Mouse (Mus musculus) frontal cortex, adult 2 months (tissue): ENCODE measurements around the gene Gfer. TPM values are rescaled to one million over a fixed set of nuclear protein-coding genes. Genes with fewer than 3 reads are reported as not detected.
"Not testable (repeated sequence)": the region's sequence is repeated elsewhere in the genome, so short reads cannot be mapped to it uniquely, and the experiment has no call there.

Experiments used
- DNase-seq, 2 experiments: peaks; one replicate each; pipeline ENCODE4 v3.0.0; 2022; ENCODE audit warnings: low spot score in 1 of 2; ENCODE audit errors: extremely low spot score in 1 of 2
- polyA plus RNA-seq: library from polyadenylated mRNA; depleted of rRNA; stranded (reverse); fragments of >200 nt; gene quantifications from 2 replicates; pipeline ENCODE4 v1.2.3, GENCODE M21; 2012

The Gfer gene
- polyA plus RNA-seq, 1 experiment = 22.6 TPM

DNA sequence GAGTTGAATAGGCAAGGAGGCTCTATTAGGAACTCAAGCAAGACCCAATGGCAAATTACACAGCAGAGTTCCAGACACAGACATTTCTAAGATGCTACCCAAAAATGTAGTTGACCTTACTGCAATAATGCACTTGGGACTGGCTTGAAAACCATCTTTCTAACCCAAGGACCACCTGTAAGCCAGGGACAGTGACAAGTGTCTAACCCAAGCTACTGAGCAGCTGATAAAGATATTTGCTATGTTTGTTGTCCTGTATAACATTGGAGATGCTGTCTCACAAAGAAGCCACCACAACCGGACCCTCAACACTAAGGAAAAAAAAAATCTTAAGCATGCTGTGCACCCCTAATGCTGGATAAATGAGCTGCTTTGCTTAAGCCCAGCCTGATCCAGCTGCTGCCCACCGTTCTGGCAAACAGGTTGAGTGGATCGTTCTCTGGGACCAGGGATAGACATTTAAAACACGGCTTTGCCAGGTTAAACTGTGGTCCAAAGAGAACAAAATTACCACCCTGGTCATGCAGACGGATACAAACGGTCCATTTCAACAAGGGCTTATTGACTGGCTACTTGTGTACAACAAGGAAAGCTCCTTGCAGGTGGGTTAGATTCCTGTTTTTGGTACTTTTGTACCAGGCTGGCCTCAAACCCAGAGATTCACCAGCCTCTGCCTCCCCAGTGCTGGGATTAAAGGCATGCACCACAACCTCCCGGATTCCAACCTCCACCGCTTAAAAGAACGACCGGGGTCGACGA, 27.3 kb upstream of the Gfer start:
- DNase-seq = no peak

DNA sequence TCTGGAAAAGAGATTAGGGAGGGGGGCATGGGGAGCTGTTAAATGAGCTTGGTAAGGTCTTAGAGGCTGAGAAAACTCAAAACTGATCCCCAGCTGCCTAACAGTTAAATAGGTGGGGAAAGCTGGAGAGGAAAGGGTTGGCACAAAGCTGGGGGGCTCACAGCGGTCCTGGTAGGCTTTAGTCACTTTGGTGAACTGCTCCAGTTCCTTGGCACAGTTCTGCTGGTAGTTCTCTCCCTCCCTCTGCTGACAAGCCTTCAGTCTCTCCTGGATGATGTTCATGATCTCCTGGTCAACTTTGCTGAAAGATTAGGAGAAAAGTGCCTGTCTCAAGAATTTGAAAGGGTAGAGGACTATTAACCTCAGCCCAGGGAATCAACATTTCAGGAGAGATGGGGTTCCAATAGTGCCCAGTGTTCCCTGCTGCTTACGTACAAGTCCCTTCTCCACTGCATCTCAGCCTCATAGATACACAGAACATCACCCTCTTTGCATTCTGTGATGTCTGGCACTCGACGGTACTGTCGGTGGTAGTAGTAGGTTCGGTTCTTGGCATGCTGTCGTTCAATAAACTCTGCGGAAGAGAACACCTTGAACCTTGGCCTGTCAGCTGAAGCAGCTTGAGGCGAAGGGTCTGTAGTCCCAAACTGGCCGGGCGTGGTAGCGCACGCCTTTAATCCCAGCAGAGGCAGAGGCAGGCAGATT, 26.4 kb upstream of the Gfer start:
- no peak for DNase-seq

DNA sequence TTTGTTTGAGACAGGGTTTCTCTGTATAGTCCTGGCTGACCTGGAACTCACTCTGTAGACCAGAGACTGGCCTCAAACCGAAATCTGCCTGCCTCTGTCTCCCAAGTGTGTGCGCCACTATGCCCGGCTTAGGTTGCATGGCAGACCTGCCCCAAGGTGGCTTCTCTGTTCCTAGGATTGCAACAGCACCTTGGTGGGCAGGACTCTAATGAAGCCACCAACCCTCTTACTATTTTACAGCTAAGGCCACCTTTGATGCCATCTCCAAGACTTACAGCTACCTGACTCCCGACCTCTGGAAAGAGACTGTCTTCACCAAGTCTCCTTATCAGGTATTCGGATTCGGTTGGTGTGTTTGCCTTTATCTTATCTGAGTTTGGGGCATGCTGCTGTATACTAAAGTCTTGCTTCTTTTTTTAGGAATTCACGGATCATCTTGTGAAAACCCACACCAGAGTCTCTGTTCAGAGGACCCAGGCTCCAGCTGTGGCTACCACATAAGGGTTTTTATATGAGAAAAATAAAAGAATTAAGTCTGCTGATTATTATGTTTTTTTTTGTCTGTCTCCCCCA, 25.5 kb upstream of the Gfer start:
- not testable (repeated sequence) for DNase-seq

DNA sequence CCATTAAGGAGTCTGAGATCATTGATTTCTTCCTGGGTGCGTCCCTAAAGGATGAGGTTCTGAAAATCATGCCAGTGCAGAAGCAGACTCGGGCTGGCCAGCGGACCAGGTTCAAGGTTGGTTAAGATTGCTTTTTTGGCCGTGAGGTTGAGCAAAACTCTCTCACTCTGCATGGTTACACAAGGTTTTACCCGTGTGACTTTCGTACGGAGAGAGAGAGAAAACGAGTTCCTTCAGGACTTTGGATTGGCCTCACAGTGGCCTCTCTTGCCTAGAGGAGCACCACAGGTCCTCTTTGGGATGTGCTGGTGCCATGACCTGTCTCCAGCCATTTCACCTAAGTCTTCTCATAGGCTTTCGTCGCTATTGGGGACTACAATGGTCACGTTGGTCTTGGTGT, 24.7 kb upstream of the Gfer start:
- not testable (repeated sequence) for DNase-seq

DNA sequence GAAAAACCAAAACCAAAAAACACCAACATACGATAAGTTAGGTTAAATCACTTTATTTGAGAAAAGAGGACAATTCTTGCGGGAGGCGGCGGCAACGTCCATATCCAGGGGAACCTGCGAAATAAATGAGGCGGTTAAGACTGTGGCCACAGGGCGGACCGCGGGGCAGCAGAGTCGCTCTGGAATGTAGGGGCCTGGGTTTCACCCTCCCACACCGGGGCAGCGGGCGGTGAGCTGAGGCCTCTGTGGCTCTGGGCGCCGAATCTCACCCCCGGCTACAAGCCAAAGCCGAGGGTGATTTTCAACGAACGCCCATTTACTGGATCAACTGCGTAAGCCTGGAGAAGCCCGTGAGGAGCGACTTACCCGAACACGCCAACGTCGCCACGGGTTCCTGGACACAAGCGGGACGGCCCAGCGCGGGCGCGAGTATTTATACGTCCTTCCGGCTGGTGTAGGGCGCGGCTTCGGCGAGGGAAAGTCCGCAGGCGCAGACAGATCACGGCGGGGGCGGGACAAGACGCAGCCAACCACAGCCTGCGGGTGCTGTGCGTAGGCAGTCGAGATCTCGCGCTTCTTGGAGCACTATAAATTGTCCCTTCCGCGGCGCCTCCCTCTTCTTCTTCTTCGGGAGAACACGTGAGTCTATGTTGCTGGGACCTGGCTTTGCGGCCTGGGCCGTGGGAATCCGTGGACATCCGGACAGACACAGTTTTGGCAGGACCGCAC, 23.7 kb upstream of the Gfer start:
- peak; percentile 98 to 99 for DNase-seq

DNA sequence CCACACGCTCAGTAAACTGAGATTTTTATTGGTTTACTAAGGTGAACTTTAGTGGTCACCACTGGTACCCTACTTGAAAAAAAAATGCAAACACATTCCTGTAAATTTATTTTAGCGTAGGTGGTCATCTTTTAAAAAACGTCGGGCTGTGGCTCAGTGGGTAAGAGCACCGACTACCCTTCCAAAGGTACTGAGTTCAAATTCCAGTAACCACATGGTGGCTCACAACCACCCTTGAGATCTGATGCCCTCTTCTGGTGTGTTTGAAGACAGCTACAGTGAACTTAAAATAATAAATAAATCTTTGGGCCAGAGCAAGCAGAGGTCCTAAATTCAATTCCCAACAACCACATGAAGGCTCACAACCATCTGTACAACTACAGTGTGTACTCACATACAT, 23.0 kb upstream of the Gfer start:
- not testable (repeated sequence) for DNase-seq

DNA sequence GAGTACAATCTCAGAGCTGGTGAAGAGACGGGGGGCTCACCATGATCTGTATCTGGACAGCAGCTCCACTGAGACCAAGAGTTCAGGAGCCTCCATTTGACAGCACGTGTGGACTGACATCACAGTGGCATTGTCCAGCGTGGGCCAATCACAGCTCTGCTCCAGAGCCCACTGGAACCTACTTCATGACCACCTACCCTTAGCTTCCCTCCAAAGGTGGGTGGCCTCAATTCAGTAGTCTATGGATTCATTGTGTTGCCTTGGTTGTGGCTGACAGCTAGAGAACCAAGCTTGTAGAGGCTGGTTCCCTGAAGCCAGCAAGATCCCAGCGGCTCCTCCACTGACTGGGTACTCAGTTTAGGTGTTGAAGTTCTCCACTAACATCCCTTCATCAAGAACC, 22.0 kb upstream of the Gfer start, which contains the start of the genes Rnf151 and Rps2:
Gene Rnf151, minus strand, starts transcription at position 121 of the 400 bp plus-strand sequence.
Gene Rps2, plus strand, starts transcription at position 174 of the 400 bp plus-strand sequence.
- no peak for DNase-seq

DNA sequence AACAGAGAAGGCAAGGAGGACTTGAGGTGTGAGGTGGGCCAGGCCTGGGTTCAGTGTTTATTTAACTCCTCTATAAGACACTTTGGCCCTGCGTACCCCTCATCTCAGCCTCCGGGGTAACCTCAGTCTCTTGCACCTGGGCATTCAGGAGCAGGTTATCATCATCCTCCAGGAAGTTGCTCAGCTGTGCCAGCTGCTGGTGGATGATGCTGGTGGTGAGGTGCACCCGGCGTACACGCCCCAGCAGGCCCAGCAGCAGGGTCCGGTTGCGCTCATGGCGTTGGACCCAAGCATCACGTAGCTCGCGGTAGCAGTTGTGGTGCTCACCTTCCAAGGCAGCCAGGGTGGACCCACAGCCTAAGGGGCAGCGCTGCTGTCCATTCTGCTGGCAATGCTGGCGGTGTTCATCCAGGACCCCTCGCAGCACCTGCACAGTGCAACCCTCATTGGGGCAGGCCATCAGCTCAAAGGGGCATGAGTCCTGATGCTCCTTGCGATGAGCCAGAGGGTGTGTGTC, 20.3 kb upstream of the Gfer start:
- DNase-seq = no peak

DNA sequence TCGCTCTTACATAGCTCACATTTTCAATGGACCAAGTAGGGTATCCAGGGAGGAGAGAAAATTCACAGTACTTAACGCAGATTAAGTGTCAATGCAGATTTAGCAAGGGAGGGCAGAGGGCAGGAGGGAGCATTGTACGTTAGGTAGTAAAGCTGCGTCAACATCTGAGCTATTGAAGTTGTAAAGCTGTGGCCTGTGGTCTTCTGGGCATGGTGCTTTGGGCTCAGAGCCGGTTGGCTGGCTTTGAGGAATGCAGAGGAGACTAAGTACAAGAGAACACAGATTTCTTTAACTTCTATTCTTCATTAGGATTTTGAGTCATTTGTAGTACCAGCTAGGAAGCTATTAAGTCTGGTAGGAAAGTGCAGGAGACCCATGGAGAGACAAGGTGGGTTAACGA, 19.6 kb upstream of the Gfer start:
- no peak for DNase-seq

DNA sequence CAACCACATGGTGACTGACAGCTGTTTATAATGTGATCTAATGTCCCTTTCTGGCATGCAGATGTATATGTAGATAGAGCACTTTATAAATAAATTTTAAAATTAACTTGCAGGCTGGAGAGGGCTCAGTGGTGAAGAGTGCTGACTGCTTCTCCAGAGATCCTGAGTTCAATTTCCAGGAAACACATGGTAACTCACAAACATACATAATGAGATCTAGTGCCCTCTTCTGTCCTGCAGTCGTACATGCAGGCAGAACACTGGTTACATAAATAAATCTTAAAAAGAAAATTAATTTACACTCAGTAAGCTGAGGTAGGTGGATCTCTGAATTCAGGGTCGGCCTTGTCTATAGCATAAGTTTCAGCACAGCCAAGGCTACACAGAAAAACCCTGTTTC, 12.7 kb upstream of the Gfer start:
- no peak for DNase-seq

DNA sequence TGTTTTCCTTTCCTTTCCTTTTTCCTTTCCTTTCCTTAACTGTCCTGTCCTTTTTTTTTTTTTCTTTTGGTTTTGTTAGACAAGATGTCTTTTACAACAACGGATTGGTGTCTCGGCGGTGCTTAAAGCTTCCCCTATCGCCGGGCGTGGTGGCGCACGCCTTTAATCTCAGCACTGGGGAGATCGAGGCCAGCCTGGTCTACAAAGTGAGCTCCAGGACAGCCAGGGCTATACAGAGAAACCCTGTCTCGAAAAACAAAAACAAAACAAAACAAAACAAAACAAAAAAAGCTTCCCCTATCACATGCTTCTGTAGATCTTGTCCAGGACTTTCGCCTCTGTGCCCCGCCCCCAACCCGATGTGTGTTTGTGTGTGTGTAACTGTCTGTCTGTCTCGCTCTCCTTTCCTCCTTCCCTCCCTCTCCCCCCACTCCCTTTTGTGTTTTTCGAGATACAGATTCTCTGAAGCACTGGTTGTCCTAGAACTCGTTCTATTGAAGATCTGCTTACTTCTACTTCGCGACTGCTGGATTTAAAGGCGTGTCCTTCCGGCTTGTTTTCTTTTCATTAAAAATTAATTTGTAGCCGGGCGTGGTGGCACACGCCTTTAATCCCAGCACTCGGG, 12.0 kb upstream of the Gfer start:
- no peak for DNase-seq

DNA sequence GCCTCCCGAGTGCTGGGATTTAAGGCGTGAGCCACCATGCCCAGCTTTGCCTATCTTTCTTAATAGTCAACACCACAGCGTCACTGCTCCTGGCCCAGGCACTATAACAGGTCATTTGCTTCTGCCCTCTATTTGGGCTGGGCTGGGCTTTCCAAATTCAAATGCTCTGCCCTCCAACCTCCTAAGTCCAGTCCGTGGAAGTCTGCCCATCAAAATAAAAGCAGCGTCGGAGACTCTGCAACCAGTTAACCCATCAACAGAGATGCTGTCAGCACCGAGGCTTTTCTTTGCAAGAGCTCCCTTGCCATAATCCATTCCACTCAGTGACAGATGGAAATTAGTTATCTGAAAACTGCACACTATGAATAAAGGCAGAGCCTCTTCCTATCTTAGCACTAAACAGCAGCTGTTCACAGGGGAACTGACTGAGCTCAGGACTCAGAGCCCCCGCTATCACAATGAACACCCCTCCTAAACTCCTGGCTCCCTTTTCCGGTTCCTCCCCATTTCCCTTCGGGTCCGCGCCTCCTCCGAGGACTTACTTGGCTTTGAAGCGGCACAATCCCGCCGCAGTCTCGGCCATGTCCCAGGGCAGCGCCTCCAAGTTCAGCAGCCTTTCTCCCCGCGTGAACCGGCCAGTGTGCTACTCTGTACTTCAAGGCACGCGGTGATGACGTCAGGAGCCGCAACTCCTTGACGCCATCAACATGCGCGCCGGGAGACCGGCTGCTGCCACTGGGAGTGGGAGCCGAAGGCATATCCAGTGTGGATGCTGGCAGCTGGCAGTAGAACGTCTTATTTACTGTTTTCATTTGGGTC, 11.2 kb upstream of the Gfer start, which contains the start of gene Tbl3:
Gene Tbl3, minus strand, starts transcription at position 679 of the 819 bp plus-strand sequence.
- DNase-seq = peak; percentile 88 to 97

DNA sequence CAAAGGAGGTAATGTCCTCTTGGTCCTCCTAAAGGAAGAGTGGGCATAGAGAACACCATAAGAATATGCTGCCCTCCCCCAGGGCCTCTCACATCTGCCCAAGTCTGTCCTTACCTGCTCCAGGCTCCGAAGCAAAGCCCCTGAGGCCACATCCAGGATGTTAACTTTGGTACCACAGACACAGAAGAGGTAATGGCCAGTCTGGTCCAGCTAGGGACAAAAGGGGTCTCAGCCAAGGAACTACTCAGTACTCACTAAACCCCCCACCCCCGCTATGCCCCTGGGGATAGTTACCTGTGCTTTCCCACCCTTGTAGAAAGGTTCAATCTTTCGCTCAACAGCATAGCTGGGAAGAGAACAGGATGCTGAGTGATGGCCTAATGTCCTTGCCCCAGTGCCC, 9.9 kb upstream of the Gfer start:
- no peak for DNase-seq

DNA sequence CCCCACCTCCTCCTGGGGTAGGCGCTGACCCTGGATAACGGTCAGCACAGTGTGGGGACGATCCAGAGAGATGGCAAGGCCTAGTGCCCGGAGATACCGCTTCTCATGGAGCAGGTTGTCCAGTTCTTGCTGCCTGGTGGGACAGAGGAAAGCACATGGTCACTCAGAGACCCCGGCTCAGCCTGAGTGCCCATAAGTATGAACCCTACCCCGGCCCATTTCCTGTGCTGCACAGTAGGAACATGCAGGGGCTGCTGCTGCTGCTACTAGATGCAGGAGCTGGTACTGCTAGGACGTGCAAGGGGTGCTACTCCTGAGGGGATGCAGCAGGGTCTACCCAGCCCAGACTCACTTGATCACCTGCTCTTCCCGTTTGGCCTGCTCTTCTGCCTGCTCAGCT, 5.3 kb upstream of the Gfer start:
- no peak for DNase-seq

DNA sequence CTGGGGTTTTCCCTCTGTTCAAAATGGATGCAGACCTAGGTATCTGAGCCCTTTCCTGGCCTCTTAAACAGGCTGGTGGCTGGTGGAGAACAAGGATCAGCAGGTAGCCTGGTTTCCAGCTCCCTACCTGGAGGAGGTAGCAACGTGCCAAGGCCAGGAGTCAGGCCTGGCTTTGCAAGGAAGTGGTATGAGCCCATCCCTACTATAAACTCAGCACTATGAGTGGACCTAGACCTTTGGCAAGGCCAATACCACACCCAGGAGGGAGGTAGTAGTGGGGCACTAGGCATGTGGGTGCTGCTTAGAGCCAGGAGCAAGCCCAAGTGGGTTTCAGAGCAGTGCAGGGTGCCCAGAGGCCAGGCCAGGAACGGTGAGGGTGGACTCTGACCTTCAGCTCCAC, 3.5 kb upstream of the Gfer start:
- DNase-seq = no peak

DNA sequence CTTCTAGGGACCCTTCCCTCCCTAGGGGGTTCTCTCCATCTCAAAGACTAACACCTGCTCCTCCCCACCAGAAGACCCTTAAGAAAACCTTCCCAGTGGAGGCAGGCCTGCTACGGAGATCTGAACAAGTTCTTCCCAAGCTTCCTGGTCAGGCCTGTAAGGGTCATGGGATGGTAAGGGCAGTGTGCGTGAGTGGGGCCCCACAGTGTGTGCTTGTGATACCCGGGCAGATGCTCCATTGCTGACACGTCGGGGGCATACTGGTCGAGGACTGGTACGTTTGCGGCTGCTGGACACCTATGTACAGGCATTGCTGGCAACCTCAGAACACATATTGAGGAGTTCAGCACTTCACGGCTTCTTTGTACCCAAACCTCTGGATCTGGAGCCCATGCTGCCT, 2.8 kb upstream of the Gfer start:
- no peak for DNase-seq

DNA sequence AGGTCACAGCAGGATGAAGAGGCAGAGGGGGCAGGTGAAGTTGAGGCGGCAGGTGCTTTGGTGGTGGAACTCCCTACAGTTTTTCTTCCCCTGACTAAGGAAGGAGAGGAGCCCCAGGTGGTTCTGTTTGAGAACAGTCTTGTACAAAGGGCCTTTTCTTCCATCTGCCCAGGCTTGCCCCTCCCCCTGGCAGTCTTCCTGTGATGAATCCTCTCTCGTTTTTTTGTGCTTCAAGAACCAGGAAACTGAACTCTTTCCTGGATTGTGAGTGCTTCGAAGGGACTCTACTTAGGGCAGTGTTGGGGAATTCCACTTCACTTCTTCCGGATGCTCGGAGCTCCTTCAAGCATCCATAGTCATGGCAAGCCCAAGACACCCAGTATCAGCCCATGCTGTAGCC, 2.0 kb upstream of the Gfer start:
- no peak for DNase-seq

DNA sequence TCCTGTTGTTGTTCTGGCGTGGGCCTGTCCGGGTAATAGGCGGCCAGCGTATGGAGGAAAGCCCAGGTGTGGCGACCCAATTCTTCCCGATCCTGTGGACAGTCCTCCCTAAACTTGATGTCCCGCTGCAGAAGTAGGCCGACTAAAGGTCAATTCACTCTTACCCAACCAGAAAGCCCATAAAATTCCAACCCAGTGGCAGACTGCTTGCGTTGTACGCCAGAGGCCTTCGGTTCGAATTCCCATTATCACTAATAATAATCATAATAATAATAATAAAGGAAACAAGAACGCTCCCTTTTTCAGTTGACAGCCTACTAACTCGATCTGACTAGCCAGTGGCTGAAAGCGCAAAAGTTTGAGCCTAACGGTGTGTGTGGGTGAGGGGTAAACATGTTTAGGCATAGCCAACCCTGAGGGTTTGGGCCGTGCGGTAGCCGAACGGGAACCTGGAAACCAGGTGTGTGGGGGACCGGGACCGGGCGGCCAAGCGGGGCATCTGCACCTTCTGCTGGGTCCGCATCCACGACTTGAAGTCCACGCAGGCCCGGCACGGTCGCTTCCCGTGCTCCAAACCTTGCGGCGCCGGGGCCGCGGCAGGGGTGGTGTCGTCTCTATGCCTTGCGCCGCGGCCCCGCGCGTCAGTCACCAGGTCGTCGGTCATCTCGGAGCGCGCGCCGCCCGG, 488 bp downstream of the Gfer start:
- no peak for DNase-seq

DNA sequence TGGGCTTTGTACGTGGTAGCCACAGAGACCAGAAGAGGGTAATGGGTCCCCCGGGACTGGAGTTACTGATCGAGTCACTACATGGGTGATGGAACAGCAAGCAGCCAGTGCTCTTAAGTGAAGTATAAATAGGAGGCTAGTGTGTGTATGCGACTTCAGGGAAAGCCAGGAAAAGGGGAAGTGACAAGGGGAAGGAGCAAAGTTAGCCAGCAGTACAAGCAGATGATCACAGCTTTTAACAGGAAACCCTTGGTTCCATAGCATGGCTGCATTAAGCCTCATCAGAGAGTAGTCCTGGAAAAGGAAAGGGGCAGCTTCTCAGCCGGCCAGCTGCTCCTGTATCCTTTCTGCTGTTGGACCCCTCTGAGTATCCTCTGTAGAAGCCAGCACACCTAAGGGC, 3.6 kb downstream of the Gfer start:
- DNase-seq = no peak
